Mouse (Mus musculus) forebrain, postnatal 0 days (tissue): ENCODE data around the gene Isoc2a. TPM values are rescaled to one million over a fixed set of nuclear protein-coding genes. Genes with fewer than 3 reads are reported as not detected.

Experiments
- ATAC-seq: fragments of 200-750 bp; cut with Nextera tagmentation; 2 replicates; pipeline ENCODE4 v1.8.0; 2017; ENCODE audit warnings: mild to moderate bottlenecking, moderate library complexity
- DNase-seq: peaks from one replicate; pipeline ENCODE4 v3.0.0-alpha.2; 2015
- H3K27ac ChIP-seq: fragments of 300-500 bp; sonication (generic); 2 replicates; pipeline ENCODE4 v1.5.1; 2014; ENCODE audit warnings: low read depth, mild to moderate bottlenecking, antibody characterized with exemption, low read length, moderate library complexity, mixed read lengths
- H3K27me3 ChIP-seq: fragments of 300-500 bp; sonication (generic); 2 replicates; pipeline ENCODE4 v1.6.1; 2014; ENCODE audit warnings: mild to moderate bottlenecking, low read length, mixed read lengths; ENCODE audit not compliant: insufficient read depth
- H3K36me3 ChIP-seq: fragments of 300-500 bp; sonication (generic); 2 replicates; pipeline ENCODE4 v1.6.1; 2014; ENCODE audit warnings: mild to moderate bottlenecking, moderate library complexity; ENCODE audit not compliant: insufficient read depth
- H3K4me1 ChIP-seq: fragments of 300-500 bp; sonication (generic); 2 replicates; pipeline ENCODE4 v1.6.1; 2014; ENCODE audit warnings: antibody characterized with exemption; ENCODE audit not compliant: insufficient read depth
- H3K4me2 ChIP-seq: fragments of 300-500 bp; sonication (generic); 2 replicates; pipeline ENCODE4 v1.6.1; 2014; ENCODE audit warnings: low read depth, mild to moderate bottlenecking, moderate library complexity
- H3K4me3 ChIP-seq: fragments of 300-500 bp; sonication (generic); 2 replicates; pipeline ENCODE4 v1.5.1; 2014; ENCODE audit warnings: low read depth, low read length, mixed read lengths
- H3K9ac ChIP-seq: fragments of 300-500 bp; sonication (generic); 2 replicates; pipeline ENCODE4 v1.6.1; 2014; ENCODE audit warnings: mild to moderate bottlenecking
- H3K9me3 ChIP-seq: fragments of 300-500 bp; sonication (generic); 2 replicates; pipeline ENCODE4 v1.6.1; 2016; ENCODE audit warnings: low read length
- CTCF ChIP-seq: sonication (generic); IDR thresholded peaks from 2 replicates; pipeline ENCODE4 v1.5.1; 2016; ENCODE audit warnings: antibody characterized with exemption, control low read depth, low read depth
- WGBS: fragments of 180-500 bp; shearing (Covaris S2); extraction: QIAGEN DNeasy Blood & Tissue Kit; methylation state at CpG from one replicate; pipeline ENCODE4 v1.1.7; 2014; 5-methylcytosine and 5-hydroxymethylcytosine counted together
- polyA plus RNA-seq: library from polyadenylated mRNA; unstranded; fragments of >200 nt; fragmentation: Nextera tagmentation; extraction: Ambion mirVana; gene quantifications from 2 replicates; pipeline ENCODE4 v1.2.1, GENCODE M21; 2015
- total RNA-seq: library from RNA; depleted of rRNA; stranded (reverse); fragments of >200 nt; gene quantifications from 2 replicates; pipeline ENCODE4 v1.2.3, GENCODE M21; 2014

Gene Isoc2a
- total and polyA plus RNA-seq, 2 experiments from 2014 or later: 0.39 to 4.9 TPM

DNA sequence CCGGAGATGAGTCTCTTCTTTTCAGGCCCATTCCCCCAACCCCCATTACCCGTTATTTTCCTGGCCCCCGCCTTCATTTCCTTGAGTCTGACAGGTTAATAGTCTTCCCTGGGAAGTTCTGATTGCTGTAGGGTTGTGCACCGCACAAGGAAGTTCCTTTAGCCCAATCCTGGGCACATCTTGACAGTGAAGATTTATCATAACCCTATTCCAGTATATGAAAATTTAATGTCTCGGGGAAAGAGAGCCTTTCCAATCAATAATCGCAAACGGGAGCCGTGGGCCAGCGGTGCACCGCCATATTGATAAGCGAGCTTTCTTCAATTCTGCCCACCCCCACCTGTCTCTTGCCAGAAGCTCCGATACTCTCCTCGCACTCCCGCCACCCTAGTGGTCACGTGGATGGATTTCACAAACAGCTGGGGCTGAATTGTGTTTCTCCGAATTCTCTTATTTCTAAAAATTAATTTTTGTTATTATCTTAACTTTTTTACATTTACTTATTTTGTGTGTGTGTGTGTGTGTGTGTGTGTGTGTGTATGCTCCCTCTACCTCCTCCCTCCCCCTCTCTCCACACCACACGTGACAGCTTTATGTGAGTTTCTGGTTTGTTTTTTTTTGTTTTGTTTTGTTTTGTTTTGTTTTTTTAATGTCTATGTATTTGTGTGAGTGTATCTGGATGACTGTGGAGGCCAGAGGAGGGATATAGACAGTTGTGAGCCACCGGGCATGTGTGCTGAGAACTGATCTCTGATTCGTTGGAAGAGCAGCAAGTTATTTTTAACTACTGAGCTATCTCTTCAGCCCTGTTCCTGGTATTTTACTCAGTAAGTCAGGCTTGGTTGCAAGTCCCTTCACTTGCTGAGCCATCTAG, 22.9 kb downstream of the Isoc2a start:
- no peak for TF ChIP-seq CTCF
- H3K27ac ChIP-seq: peak overlapping the region; percentile 48; the same call in 1 of the 2 replicates
- H3K4me1 ChIP-seq: peaks cover 11% of the 10 kb centered on the region; the same call in 1 of the 2 replicates
- DNase-seq: peak; percentile 57
- peak; percentile 61 for ATAC-seq
- H3K4me3 ChIP-seq: peak overlapping the region; percentile 31
- peak overlapping the region; percentile 50 for H3K9ac ChIP-seq
- no peaks in the 10 kb centered on the region for H3K27me3 ChIP-seq
- peak overlapping the region; percentile 52 for H3K4me2 ChIP-seq
- H3K9me3 ChIP-seq: no peaks in the 10 kb centered on the region
- H3K36me3 ChIP-seq: no peaks in the 10 kb centered on the region
- 6% methylated on average over 19 of the region's 19 CpGs for WGBS

GRCm38 (mm10) chr7:4900523-4900851, 23.5 kb downstream of the Isoc2a start:
- H3K4me1 ChIP-seq: peaks cover 11% of the 10 kb centered on the region; the same call in 1 of the 2 replicates
- peak overlapping the region; percentile 52 for H3K4me2 ChIP-seq
- peak overlapping the region; percentile 31; the same call in 1 of the 2 replicates for H3K4me3 ChIP-seq
- ATAC-seq (no peak), DNase-seq (no peak)
- no peaks in the 10 kb centered on the region for H3K36me3 ChIP-seq
- no peak for TF ChIP-seq CTCF
- peak overlapping the region; percentile 10; the same call in 1 of the 2 replicates for H3K27ac ChIP-seq
- WGBS: 22% methylated on average over 11 of the region's 11 CpGs
- H3K9ac ChIP-seq: no peak overlapping the region
- no peaks in the 10 kb centered on the region for H3K9me3 ChIP-seq
- no peaks in the 10 kb centered on the region for H3K27me3 ChIP-seq

DNA sequence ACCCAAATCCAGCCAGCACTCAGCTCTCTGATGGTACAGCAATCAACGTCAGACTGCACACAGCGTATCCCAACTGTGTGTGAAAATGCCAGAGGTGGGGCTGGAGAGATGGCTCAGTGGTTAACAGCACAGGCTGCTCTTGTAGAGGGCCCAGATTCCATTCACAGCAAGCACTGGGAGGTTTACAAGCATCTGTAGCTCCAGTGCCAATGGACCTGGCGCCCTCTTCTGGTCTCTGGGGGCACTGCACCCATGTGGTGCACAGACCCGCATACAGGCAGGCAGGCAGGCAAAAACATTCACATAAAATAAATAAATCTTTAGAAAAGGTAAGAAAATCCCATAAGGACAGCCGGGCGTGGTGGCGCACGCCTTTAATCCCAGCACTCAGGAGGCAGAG, 24.2 kb downstream of the Isoc2a start:
- ATAC-seq: no peak
- Histone ChIP-seq H3K9ac (no peak overlapping the region), H3K36me3 (no peaks in the 10 kb centered on the region), H3K9me3 (no peaks in the 10 kb centered on the region), H3K27me3 (no peaks in the 10 kb centered on the region), H3K4me1 (peaks cover 11% of the 10 kb centered on the region; the same call in 1 of the 2 replicates), H3K4me3 (no peak overlapping the region), H3K4me2 (no peak overlapping the region), H3K27ac (no peak overlapping the region)
- TF ChIP-seq CTCF: peak; percentile 69
- WGBS: 48% methylated on average over 8 of the region's 8 CpGs
- peak; percentile 32 for DNase-seq

DNA sequence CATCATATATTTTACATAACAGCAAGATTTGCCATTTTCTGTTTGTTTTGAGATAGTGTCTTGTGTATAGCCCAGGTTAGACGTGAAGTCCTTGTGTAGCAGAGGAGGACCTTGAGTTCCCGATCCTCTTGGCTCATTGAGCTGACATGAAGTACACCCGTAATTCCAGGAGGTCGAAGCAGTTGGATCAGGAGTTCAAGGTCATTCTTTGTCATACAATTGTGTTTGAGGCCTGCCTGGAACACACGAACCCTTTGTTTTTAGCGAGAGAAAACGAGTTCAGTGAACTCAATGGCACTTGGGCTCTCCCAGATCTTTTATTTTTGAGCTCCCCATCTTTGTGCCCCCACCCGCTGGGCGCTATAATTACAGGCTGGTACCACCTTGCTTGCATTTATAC, 25.5 kb downstream of the Isoc2a start:
- no peak overlapping the region for H3K27ac ChIP-seq
- H3K4me3 ChIP-seq: no peak overlapping the region
- no peak for DNase-seq
- no peaks in the 10 kb centered on the region for H3K9me3 ChIP-seq
- WGBS: 53% methylated on average over 9 of the region's 9 CpGs
- H3K9ac ChIP-seq: no peak overlapping the region
- TF ChIP-seq CTCF: no peak
- H3K27me3 ChIP-seq: no peaks in the 10 kb centered on the region
- no peak overlapping the region for H3K4me2 ChIP-seq
- H3K36me3 ChIP-seq: no peaks in the 10 kb centered on the region
- ATAC-seq: no peak
- H3K4me1 ChIP-seq: peaks cover 11% of the 10 kb centered on the region; the same call in 1 of the 2 replicates

GRCm38 (mm10) chr7:4906466-4906950, 29.6 kb downstream of the Isoc2a start, which contains the start of gene Gm36210:
Gm36210 (minus strand) TSS chr7:4906516.
- Histone ChIP-seq H3K4me2 (no peak within 1 kb of the TSS), H3K4me1 (no peaks in the 10 kb centered on the region), H3K27ac (no peak within 1 kb of the TSS), H3K27me3 (no peaks in the 10 kb centered on the region), H3K9ac (no peak within 1 kb of the TSS), H3K4me3 (no peak within 1 kb of the TSS), H3K36me3 (no peaks in the 10 kb centered on the region), H3K9me3 (no peaks in the 10 kb centered on the region)
- DNase-seq: no peak
- no peak for TF ChIP-seq CTCF
- WGBS: 2% methylated on average over 10 of the region's 10 CpGs
- ATAC-seq: no peak

DNA sequence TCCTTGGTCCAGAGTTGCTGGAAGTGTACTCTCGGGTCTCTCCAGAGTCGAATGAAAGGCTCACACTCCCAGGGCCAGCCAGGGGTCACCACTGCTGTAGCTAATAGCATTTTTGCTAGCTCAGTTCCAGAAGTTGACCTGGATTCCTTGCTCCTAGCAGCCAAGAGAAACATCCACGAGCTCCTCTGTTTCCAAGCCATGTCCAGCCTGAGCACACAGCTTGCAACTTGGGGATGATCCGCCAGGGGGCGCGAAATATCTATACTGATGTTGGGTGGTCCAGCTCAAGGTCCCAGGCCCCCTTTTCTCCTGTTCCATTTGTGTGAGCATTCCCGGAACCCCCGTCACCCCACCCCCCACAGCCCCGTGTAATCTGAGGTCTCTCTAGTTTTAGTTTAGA, 34.6 kb downstream of the Isoc2a start:
- H3K36me3 ChIP-seq: no peaks in the 10 kb centered on the region
- peak; percentile 57 for TF ChIP-seq CTCF
- WGBS: 28% methylated on average over 9 of the region's 9 CpGs
- H3K27ac ChIP-seq: no peak overlapping the region
- H3K4me2 ChIP-seq: 0 out of 2 replicates have a peak overlapping the region, but pooled peaks have one; percentile 8
- no peaks in the 10 kb centered on the region for H3K27me3 ChIP-seq
- peak; percentile 65 for DNase-seq
- ATAC-seq: no peak
- no peak overlapping the region for H3K4me3 ChIP-seq
- peaks cover 4% of the 10 kb centered on the region; the same call in 1 of the 2 replicates for H3K4me1 ChIP-seq
- H3K9ac ChIP-seq: no peak overlapping the region
- H3K9me3 ChIP-seq: no peaks in the 10 kb centered on the region

DNA sequence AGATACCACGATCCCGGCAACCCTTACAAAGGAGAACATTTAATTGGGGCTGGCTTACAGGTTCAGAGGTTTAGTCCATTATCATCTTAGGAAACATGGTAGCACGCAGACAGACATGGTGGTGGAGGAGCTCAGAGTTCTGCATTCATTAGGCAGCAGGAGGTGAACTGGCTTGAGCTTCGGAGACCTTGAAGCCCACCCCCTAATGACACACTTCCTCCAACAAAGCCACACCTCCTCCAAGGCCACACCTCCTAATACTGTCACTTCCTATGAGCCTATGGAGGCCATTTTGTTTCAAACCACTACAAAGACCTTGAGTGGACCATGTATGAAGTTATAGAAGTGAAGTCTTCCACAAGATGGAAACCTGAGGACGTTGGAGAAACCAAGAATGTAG, 35.3 kb downstream of the Isoc2a start:
- WGBS: 67% methylated on average over 5 of the region's 5 CpGs
- peaks cover 9% of the 10 kb centered on the region; the same call in 1 of the 2 replicates for H3K4me1 ChIP-seq
- no peak overlapping the region for H3K9ac ChIP-seq
- no peak for ATAC-seq
- no peak for TF ChIP-seq CTCF
- peak; percentile 16 for DNase-seq
- H3K4me2 ChIP-seq: 0 out of 2 replicates have a peak overlapping the region, but pooled peaks have one; percentile 8
- H3K4me3 ChIP-seq: no peak overlapping the region
- H3K36me3 ChIP-seq: no peaks in the 10 kb centered on the region
- no peaks in the 10 kb centered on the region for H3K9me3 ChIP-seq
- H3K27ac ChIP-seq: no peak overlapping the region
- no peaks in the 10 kb centered on the region for H3K27me3 ChIP-seq
